Mouse (Mus musculus) heart, postnatal 36 days (tissue): ENCODE measurements around the gene Ptpru. TPM values are rescaled to one million over a fixed set of nuclear protein-coding genes. Genes with fewer than 3 reads are reported as not detected.

Source experiments
- DNase-seq, 2 experiments: peaks; one replicate each; pipeline ENCODE4 v3.0.0; 2021 to 2022
- intact Hi-C: fragments of 180-260 bp; cut with DNase I; formaldehyde crosslinking; loops from one replicate; pipeline ENCODE4 v1.15.1; 2025
- total RNA-seq, 2 experiments: library from RNA; stranded (reverse); gene quantifications; 2 replicates each; pipeline ENCODE4 v1.2.3; 2021

The Ptpru gene
- total RNA-seq, 2 experiments from 2014 or later, result 4.3 to 5.9 TPM

DNA sequence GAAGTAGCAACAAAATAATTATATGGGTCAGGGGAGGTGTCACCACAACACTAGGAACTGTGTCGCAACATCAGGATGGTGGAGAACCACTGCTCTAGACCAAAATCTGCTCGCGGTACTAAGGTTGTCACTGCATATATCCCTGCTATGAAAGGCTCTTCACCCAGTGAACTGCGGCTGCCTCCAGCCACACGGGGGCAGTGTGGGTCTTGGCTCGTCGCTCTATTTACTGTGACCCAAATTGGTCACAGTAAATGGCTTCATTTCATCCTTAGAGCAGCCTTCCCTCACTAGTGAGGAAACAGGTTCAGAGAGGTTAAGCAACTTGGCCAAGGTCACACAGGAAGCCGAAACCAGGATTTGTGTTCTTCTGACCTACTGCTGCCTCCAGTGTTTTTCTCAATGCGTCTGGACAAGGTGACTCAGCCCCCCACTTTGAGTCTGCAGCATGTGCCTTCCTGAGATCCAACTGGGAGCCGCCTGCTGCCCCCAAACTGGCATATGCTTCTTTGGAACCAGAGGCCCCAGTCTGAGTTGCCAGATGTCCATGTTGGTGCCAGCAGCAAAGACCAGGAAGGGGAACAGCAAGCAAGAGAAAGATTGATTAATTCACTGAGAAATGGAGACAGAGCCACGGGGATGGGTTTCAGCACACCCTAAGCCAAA, 114.5 kb downstream of the Ptpru start:
- intact Hi-C loops, result loop anchor here (1.0 to 5.0 kb wide), 2 partner anchors 59 to 115 kb away; partner anchors contain the start of gene Ptpru
- peak; percentile 60 to 75 for DNase-seq

DNA sequence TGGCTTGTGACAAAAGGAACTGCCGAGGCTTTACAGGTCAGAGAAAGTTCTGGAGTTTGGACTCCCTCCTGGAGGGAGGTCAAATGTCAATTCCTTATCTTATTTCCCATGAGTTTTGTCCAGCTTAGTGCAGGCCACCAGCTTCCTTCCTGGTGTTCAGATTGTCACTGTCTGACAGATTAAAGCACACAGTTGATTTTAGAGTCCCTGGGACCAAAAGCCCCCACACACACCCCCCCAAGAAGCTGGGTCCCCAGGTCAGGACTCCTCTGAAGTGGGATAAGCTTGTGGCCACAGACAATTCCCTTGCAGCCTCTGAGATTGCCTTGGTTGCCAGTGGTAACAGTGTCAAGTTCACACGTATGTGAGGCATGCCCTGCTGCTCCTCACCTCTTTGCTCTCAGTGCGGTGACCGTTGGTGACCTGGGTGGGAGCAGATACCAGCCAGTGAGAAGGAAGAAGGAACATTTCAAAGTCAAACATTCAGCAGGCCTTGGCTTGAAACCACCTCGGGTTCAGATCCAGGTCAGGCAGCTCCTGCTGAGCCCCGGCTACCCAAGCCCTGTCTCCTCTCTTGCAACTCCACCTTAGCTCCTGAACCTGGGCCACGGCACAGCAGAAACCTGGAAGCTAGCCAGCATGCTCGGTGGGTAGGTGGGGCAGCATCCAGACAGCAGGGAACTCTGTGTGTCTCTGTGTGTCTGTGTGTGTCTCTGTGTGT, 115.8 kb downstream of the Ptpru start:
- peak; percentile 14 to 19 for DNase-seq
- intact Hi-C loops, result loop anchor here (5.0 kb wide), 1 partner anchor 60 kb away; no protein-coding TSS in a partner anchor

DNA sequence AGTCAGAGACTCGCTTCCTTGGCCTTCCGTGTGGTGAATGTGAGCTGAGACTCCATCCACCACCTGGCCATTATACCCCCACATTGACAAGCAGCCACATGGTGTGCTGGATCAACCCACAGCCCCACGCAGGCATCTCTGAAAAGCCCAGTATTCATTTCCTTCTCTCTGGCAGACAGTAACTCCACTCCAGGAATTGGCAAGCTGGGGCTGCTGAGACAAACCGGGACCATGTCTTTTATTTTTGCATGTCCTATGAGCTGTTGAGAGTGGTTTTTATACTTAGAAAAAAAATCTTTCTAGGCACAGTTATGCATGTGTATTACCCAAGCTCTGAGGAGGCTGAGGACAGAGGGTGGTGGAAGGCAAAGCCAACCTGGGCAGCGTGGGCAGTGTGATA, 118.9 kb downstream of the Ptpru start:
- intact Hi-C loops, result loop anchor here (10.0 kb wide), 1 partner anchor 754 kb away; no protein-coding TSS in a partner anchor
- no peak for DNase-seq

Other genes with a start within 250 kb of the Ptpru start
- gene Mecr, start 5.2 kb upstream of the Ptpru start, total RNA-seq, result 10 to 100 TPM; 28.2 TPM
- gene Srsf4, start 35.3 kb upstream of the Ptpru start, total RNA-seq, result 10 to 100 TPM; 33.5 to 35.3 TPM
- gene Tmem200b, start 83.5 kb upstream of the Ptpru start, total RNA-seq, result 1 to 10 TPM; 6.5 to 8.6 TPM
- under 1 TPM in 1 of 2 experiments, not detected in 1; 0.11 TPM for gene Gm10300, start 236.4 kb upstream of the Ptpru start, total RNA-seq
- gene Epb41, start 237.0 kb upstream of the Ptpru start, total RNA-seq, result 100 to 1,000 TPM; 144 to 148 TPM